Mouse (Mus musculus) embryonic facial prominence, embryonic 11.5 days (tissue): ENCODE measurements at regions not wholly inside any gene's neighbourhood (a gene's known extent, or its start where the extent isn't known, plus 50 kb on each side); places are given as distances from the start of the nearest gene placed in this dataset.

Source experiments
- ATAC-seq: fragments of 200-750 bp; cut with Nextera tagmentation; replicated peaks from 2 replicates; pipeline ENCODE4 v1.8.0; 2017; ENCODE audit warnings: low read depth; ENCODE audit not compliant: insufficient number of reproducible peaks, low FRiP score, low TSS enrichment
- DNase-seq: peaks from one replicate; pipeline ENCODE4 v3.0.0-alpha.2; 2015; ENCODE audit warnings: low spot score
- H3K27ac ChIP-seq: fragments of 300-500 bp; sonication (generic); replicated peaks from 2 replicates; pipeline ENCODE4 v1.5.1; 2014; ENCODE audit warnings: mild to moderate bottlenecking, low read depth, low read length, control low read depth
- H3K27me3 ChIP-seq: fragments of 300-500 bp; sonication (generic); 2 replicates; pipeline ENCODE4 v1.6.1; 2014; ENCODE audit warnings: mild to moderate bottlenecking, low read length, moderate library complexity, mixed read lengths; ENCODE audit not compliant: control insufficient read depth, insufficient read depth
- H3K36me3 ChIP-seq: fragments of 300-500 bp; sonication (generic); replicated peaks from 2 replicates; pipeline ENCODE4 v1.6.1; 2014; ENCODE audit warnings: low read depth, mild to moderate bottlenecking, low read length, moderate library complexity, mixed read lengths; ENCODE audit not compliant: control insufficient read depth, insufficient read depth
- H3K4me1 ChIP-seq: fragments of 300-500 bp; sonication (generic); 2 replicates; pipeline ENCODE4 v1.6.1; 2014; ENCODE audit warnings: low read length, mixed read lengths; ENCODE audit not compliant: control insufficient read depth, insufficient read depth
- H3K4me2 ChIP-seq: fragments of 300-500 bp; sonication (generic); 2 replicates; pipeline ENCODE4 v1.6.1; 2014; ENCODE audit warnings: low read depth, mild to moderate bottlenecking, control low read depth, low read length, moderate library complexity
- H3K4me3 ChIP-seq: fragments of 300-500 bp; sonication (generic); 2 replicates; pipeline ENCODE4 v1.5.1; 2014; ENCODE audit warnings: low read depth, low read length, control low read depth
- H3K9ac ChIP-seq: fragments of 300-500 bp; sonication (generic); replicated peaks from 2 replicates; pipeline ENCODE4 v1.6.1; 2014; ENCODE audit warnings: mild to moderate bottlenecking, control low read depth, low read length
- H3K9me3 ChIP-seq: fragments of 300-500 bp; sonication (generic); replicated peaks from 2 replicates; pipeline ENCODE4 v1.6.1; 2016; ENCODE audit warnings: mild to moderate bottlenecking, low read length, inconsistent platforms, mixed read lengths; ENCODE audit not compliant: control insufficient read depth
- WGBS: fragments of 180-500 bp; shearing (Covaris S2); extraction: QIAGEN DNeasy Blood & Tissue Kit; methylation state at CpG from one replicate; pipeline ENCODE4 v1.1.7; 2014; 5-methylcytosine and 5-hydroxymethylcytosine counted together

- Histone ChIP-seq H3K4me1 (no peaks in the 10 kb centered on the region), H3K36me3 (no peaks in the 10 kb centered on the region), H3K27ac (no peak overlapping the region), H3K9me3 (no peaks in the 10 kb centered on the region), H3K4me3 (no peak overlapping the region), H3K27me3 (no peaks in the 10 kb centered on the region), H3K4me2 (no peak overlapping the region), H3K9ac (no peak overlapping the region)
- DNase-seq (no peak), ATAC-seq (no peak)
- 78% methylated on average over 1 of the region's 1 CpGs for WGBS
Observed at GRCm38 (mm10) chr4:91511543-91511942, 111.0 kb upstream of the Elavl2 start.

GRCm38 (mm10) chr4:91509937-91510336 lies 109.4 kb upstream of the Elavl2 start:
- Histone ChIP-seq H3K4me2 (no peak overlapping the region), H3K4me1 (no peaks in the 10 kb centered on the region), H3K27me3 (no peaks in the 10 kb centered on the region), H3K36me3 (no peaks in the 10 kb centered on the region), H3K4me3 (no peak overlapping the region), H3K27ac (no peak overlapping the region), H3K9ac (no peak overlapping the region), H3K9me3 (no peaks in the 10 kb centered on the region)
- ATAC-seq (no peak), DNase-seq (peak; percentile 1)
- WGBS = 68% methylated on average over 1 of the region's 1 CpGs

GRCm38 (mm10) chr4:91503273-91503672 lies 102.7 kb upstream of the Elavl2 start:
- no peak overlapping the region for H3K4me3 ChIP-seq
- no peaks in the 10 kb centered on the region for H3K36me3 ChIP-seq
- ATAC-seq (no peak), DNase-seq (no peak)
- H3K4me2 ChIP-seq = no peak overlapping the region
- H3K27ac ChIP-seq = no peak overlapping the region
- no peaks in the 10 kb centered on the region for H3K27me3 ChIP-seq
- no peaks in the 10 kb centered on the region for H3K4me1 ChIP-seq
- 75% methylated on average over 3 of the region's 3 CpGs for WGBS
- H3K9me3 ChIP-seq = no peaks in the 10 kb centered on the region
- H3K9ac ChIP-seq = no peak overlapping the region

- no peaks in the 10 kb centered on the region for H3K9me3 ChIP-seq
- no peak for DNase-seq
Observed at GRCm38 (mm10) chr4:91481863-91482475, 81.4 kb upstream of the Elavl2 start.

More at GRCm38 (mm10) chr4:91481863-91482475, 81.4 kb upstream of the Elavl2 start:
- ATAC-seq = no peak
- Histone ChIP-seq H3K4me1 (no peaks in the 10 kb centered on the region), H3K36me3 (no peaks in the 10 kb centered on the region), H3K27me3 (no peaks in the 10 kb centered on the region), H3K4me3 (no peak overlapping the region), H3K27ac (no peak overlapping the region), H3K4me2 (no peak overlapping the region), H3K9ac (no peak overlapping the region)
- WGBS = 90% methylated on average over 3 of the region's 3 CpGs
